Mouse (Mus musculus) kidney, adult 10 weeks (tissue): ENCODE data around the gene Ap2a1. TPM values are rescaled to one million over a fixed set of nuclear protein-coding genes. Genes with fewer than 3 reads are reported as not detected.

ENCODE experiments used
- polyA plus RNA-seq: library from polyadenylated mRNA; stranded (reverse); fragments of 350-450 nt; fragmentation: Illumina TruSeq; extraction: RNeasy Lipid Tissue Mini Kit (QIAGEN cat#74804); gene quantifications from one replicate; pipeline ENCODE4 v1.2.3, GENCODE M21; 2014; ENCODE audit warnings: low read depth, low replicate concordance

Gene Ap2a1
- polyA plus RNA-seq: 25.2 TPM

GRCm38 (mm10) chr7:44929204-44930151 is at the start of gene Ap2a1:
Gene Ap2a1, minus strand, starts transcription at chr7:44929496.

GRCm38 (mm10) chr7:44974383-44975116 is 45.3 kb upstream of the Ap2a1 start, which contains the start of gene Cpt1c:
Gene Cpt1c, minus strand, starts transcription at chr7:44974851.

GRCm38 (mm10) chr7:44942904-44943303 is 13.6 kb upstream of the Ap2a1 start, which contains the start of gene Tsks:
Gene Tsks, plus strand, starts transcription at chr7:44943204.

GRCm38 (mm10) chr7:44895593-44896434 is 33.5 kb downstream of the Ap2a1 start, which contains the start of gene Fuz:
Gene Fuz, plus strand, starts transcription at chr7:44896079.

GRCm38 (mm10) chr7:44892276-44892921 is 36.9 kb downstream of the Ap2a1 start, which contains the start of gene Med25:
Gene Med25, minus strand, starts transcription at chr7:44892712.

GRCm38 (mm10) chr7:44869697-44870528 is 59.4 kb downstream of the Ap2a1 start, which contains the start of gene Ptov1:
Gene Ptov1, minus strand, starts transcription at chr7:44869788.

GRCm38 (mm10) chr7:44857042-44857552 is 72.2 kb downstream of the Ap2a1 start, which contains the start of gene Pnkp:
Gene Pnkp, plus strand, starts transcription at chr7:44857139.

Other genes with a start within 250 kb of the Ap2a1 start
- not detected for gene Izumo2, start 220.8 kb downstream of the Ap2a1 start, polyA plus RNA-seq
- gene Vrk3, start 181.1 kb downstream of the Ap2a1 start, polyA plus RNA-seq: 11.6 TPM
- 0.16 TPM for gene Zfp473, start 178.4 kb downstream of the Ap2a1 start, polyA plus RNA-seq
- gene Nup62, start 113.4 kb downstream of the Ap2a1 start, polyA plus RNA-seq: 1.8 TPM
- not detected for gene Il4i1, start 113.1 kb downstream of the Ap2a1 start, polyA plus RNA-seq
- gene Atf5, start 112.8 kb downstream of the Ap2a1 start, polyA plus RNA-seq: 3.4 TPM
- 0.93 TPM for gene Akt1s1, start 80.5 kb downstream of the Ap2a1 start, polyA plus RNA-seq
- 0.97 TPM for gene Tbc1d17, start 80.4 kb downstream of the Ap2a1 start, polyA plus RNA-seq
- gene Pnkp, start 72.4 kb downstream of the Ap2a1 start, polyA plus RNA-seq: not detected
- gene Ptov1, start 59.7 kb downstream of the Ap2a1 start, polyA plus RNA-seq: not detected
- gene Med25, start 36.8 kb downstream of the Ap2a1 start, polyA plus RNA-seq: 1.4 TPM
- gene Fuz, start 33.4 kb downstream of the Ap2a1 start, polyA plus RNA-seq: 5.7 TPM
- gene Tsks, start 13.7 kb upstream of the Ap2a1 start, polyA plus RNA-seq: not detected
- gene Cpt1c, start 45.4 kb upstream of the Ap2a1 start, polyA plus RNA-seq: not detected
- gene Prmt1, start 57.1 kb upstream of the Ap2a1 start, polyA plus RNA-seq: 5.7 TPM
- gene Irf3, start 68.2 kb upstream of the Ap2a1 start, polyA plus RNA-seq: 12.8 TPM
- gene Bcl2l12, start 69.2 kb upstream of the Ap2a1 start, polyA plus RNA-seq: not detected
- gene Scaf1, start 86.9 kb upstream of the Ap2a1 start, polyA plus RNA-seq: 2.1 TPM
- 2.3 TPM for gene Rras, start 88.5 kb upstream of the Ap2a1 start, polyA plus RNA-seq
- 0.12 TPM for gene Prr12, start 123.4 kb upstream of the Ap2a1 start, polyA plus RNA-seq
- 4.2 TPM for gene Nosip, start 132.9 kb upstream of the Ap2a1 start, polyA plus RNA-seq
- gene Prrg2, start 133.2 kb upstream of the Ap2a1 start, polyA plus RNA-seq: 1.7 TPM
- not detected for gene Rcn3, start 162.7 kb upstream of the Ap2a1 start, polyA plus RNA-seq
- 17.1 TPM for gene Fcgrt, start 174.4 kb upstream of the Ap2a1 start, polyA plus RNA-seq
- gene Rps11, start 194.9 kb upstream of the Ap2a1 start, polyA plus RNA-seq: 257 TPM
- 320 TPM for gene Rpl13a, start 199.3 kb upstream of the Ap2a1 start, polyA plus RNA-seq
- gene Gm45713, start 206.7 kb upstream of the Ap2a1 start, polyA plus RNA-seq: not detected
- 6.0 TPM for gene Flt3l, start 206.9 kb upstream of the Ap2a1 start, polyA plus RNA-seq
- not detected for gene Pih1d1, start 224.8 kb upstream of the Ap2a1 start, polyA plus RNA-seq
- gene Aldh16a1, start 225.1 kb upstream of the Ap2a1 start, polyA plus RNA-seq: 2.0 TPM
- not detected for gene Slc17a7, start 234.5 kb upstream of the Ap2a1 start, polyA plus RNA-seq